In the genomic region with DNA sequence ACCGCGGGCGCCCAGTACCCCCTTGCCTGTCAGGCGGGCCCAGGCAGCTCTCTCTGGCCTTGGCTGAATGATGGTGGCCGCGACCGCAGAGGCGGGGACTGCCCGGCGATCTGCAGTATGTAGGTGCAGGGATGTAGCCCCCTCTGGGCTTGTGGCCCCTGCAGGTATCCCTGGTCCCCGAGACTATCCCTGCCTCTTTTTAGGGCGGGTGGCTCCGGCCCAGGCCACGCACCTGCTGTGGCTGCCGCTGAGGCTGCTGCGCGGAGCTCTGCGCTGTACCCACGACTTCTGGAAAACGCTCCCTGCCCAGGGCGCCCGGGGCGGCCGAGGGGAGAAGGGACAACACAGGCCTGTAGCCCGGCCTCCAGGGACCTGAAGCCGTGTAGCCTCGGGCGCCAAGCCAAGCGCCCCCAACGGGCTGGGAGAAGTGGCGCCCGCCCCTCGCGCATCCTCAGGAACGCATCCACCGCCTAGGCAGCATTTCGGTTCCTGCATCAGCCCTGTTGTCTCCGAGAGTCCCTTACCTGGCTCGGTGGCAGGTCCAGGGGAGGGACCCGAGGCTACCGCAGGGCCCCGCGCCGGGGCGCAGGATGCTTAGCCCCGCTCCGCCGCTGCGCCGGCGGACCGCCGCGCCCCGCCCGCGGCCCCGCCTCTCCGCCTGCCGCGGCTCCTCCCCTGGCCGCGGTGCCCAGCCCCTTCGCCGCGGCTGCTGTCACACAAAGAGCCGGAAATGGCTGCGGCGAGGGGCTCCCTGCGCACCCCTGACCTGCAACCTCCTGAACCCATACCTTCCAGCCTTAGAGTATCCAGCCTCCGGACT, we compare ENCODE assay signal across 8 mouse cellular contexts. TPM values are rescaled to one million over a fixed set of nuclear protein-coding genes. Genes with fewer than 3 reads are reported as not detected.
A peak's percentile ranks its signal among the peaks of the same experiment; 100 is the strongest.
DNase-seq lines count a peak whose midpoint lies in the region; ATAC-seq lines count a peak whose summit lies in the region.

No protein-coding gene starts in this region.

- ATAC-seq in frontal cortex, adult (ENCODE audit: low TSS enrichment) = peak; percentile 39
- peak; percentile 89 for ATAC-seq in forebrain, embryonic 16.5 days
- peak; percentile 88 for ATAC-seq in midbrain, embryonic 11.5 days (ENCODE audit: low FRiP score)

- H3K9ac ChIP-seq in forebrain, embryonic 16.5 days (replicated peaks; ENCODE audit: low read depth, low read length) = peak overlapping the region; percentile 96
- H3K9ac ChIP-seq in midbrain, embryonic 11.5 days (ENCODE audit: low read length) = peak overlapping the region; percentile 86

- peak overlapping the region; percentile 95 for H3K4me3 ChIP-seq in forebrain, embryonic 16.5 days (replicated peaks; ENCODE audit: low read length)
- H3K4me3 ChIP-seq in limb, embryonic 10.5 days = peak overlapping the region; percentile 85
- H3K4me3 ChIP-seq in midbrain, embryonic 11.5 days (ENCODE audit: low read depth, low read length) = peak overlapping the region; percentile 74

- under 1% methylated on average over 67 of the region's 71 CpGs for WGBS in forebrain, embryonic 16.5 days
- WGBS in limb, embryonic 10.5 days = under 1% methylated on average over 68 of the region's 71 CpGs
- under 1% methylated on average over 68 of the region's 71 CpGs for WGBS in midbrain, embryonic 11.5 days

- peaks cover 32% of the 10 kb centered on the region for H3K4me1 ChIP-seq in forebrain, embryonic 16.5 days (replicated peaks; ENCODE audit: control insufficient read depth, insufficient read depth, low read length)
- peaks cover 36% of the 10 kb centered on the region for H3K4me1 ChIP-seq in limb, embryonic 10.5 days
- peaks cover 19% of the 10 kb centered on the region for H3K4me1 ChIP-seq in midbrain, embryonic 11.5 days (ENCODE audit: control insufficient read depth, insufficient read depth, low read length)

- H3K9me3 ChIP-seq in forebrain, embryonic 16.5 days (ENCODE audit: control insufficient read depth, low read length) = no peaks in the 10 kb centered on the region
- no peaks in the 10 kb centered on the region for H3K9me3 ChIP-seq in limb, embryonic 10.5 days (replicated peaks)
- H3K9me3 ChIP-seq in midbrain, embryonic 11.5 days (ENCODE audit: control insufficient read depth, low read length) = no peaks in the 10 kb centered on the region

- no peaks in the 10 kb centered on the region for H3K36me3 ChIP-seq in forebrain, embryonic 16.5 days (ENCODE audit: control insufficient read depth, insufficient read depth)
- no peaks in the 10 kb centered on the region for H3K36me3 ChIP-seq in limb, embryonic 10.5 days
- H3K36me3 ChIP-seq in midbrain, embryonic 11.5 days (ENCODE audit: control insufficient read depth, insufficient read depth, low read length) = no peaks in the 10 kb centered on the region

- peak overlapping the region; percentile 93 for H3K4me2 ChIP-seq in forebrain, embryonic 16.5 days (ENCODE audit: low read length)
- H3K4me2 ChIP-seq in midbrain, embryonic 11.5 days = peak overlapping the region; percentile 95

- H3K27me3 ChIP-seq in forebrain, embryonic 16.5 days (replicated peaks; ENCODE audit: control insufficient read depth, insufficient read depth, low read length) = no peaks in the 10 kb centered on the region
- peaks cover 22% of the 10 kb centered on the region for H3K27me3 ChIP-seq in limb, embryonic 10.5 days (ENCODE audit: low read depth, poor library complexity, severe bottlenecking)
- H3K27me3 ChIP-seq in midbrain, embryonic 11.5 days (ENCODE audit: control insufficient read depth, insufficient read depth, low read length) = no peaks in the 10 kb centered on the region

- H3K27ac ChIP-seq in forebrain, embryonic 16.5 days (ENCODE audit: low read length) = peak overlapping the region; percentile 90
- peak overlapping the region; percentile 78 for H3K27ac ChIP-seq in limb, embryonic 10.5 days
- H3K27ac ChIP-seq in midbrain, embryonic 11.5 days (ENCODE audit: low read depth, low read length) = peak overlapping the region; percentile 54

- DNase-seq in frontal cortex, adult 2 months (ENCODE audit: extremely low spot score in 1 of 2, low spot score in 1 of 2) = no peak
- peak; percentile 66 to 83 for DNase-seq in cerebellum, adult 18-20 months
- DNase-seq in induced T-regulatory cell, adult 2 months (ENCODE audit: low read depth) = peak; percentile 90
- peak; percentile 74 for DNase-seq in limb, embryonic 10.5 days (ENCODE audit: low spot score)
- peak; percentile 97 for DNase-seq in midbrain, embryonic 11.5 days (ENCODE audit: low spot score, missing footprints)
- peak; percentile 48 to 50 for DNase-seq in spleen, postnatal 14 days (ENCODE audit: low spot score in 2 of 2)

RNA-seq across cellular contexts. Expression of a gene that starts 0.7 kb away (rescaled TPM):
- 211 and 223 TPM in 2 replicates for polyA plus RNA-seq in frontal cortex, adult 2 months (2012; rRNA removed)
- polyA plus RNA-seq in forebrain, embryonic 16.5 days (2015; fragmentation: Nextera tagmentation; extraction: Ambion mirVana) = 88.4 and 91.4 TPM in 2 replicates
- polyA plus RNA-seq in limb, embryonic 10.5 days (2016; fragmentation: Nextera tagmentation; extraction: Ambion mirVana) = 9.7 and 14.7 TPM in 2 replicates
- 34.0 and 40.4 TPM in 2 replicates for polyA plus RNA-seq in midbrain, embryonic 11.5 days (2014; fragmentation: Nextera tagmentation; extraction: Ambion mirVana)

Comparison
In these comparisons a context has a peak if more than half of its experiments do, and no peak if none do; other contexts are left out.
1. ATAC-seq: peak in every context shown above with its lines; median percentile 89 in forebrain, embryonic 16.5 days; 88 in midbrain, embryonic 11.5 days; 39 in frontal cortex, adult.
2. DNase-seq: peak in cerebellum, adult 18-20 months (2 of 2), induced T-regulatory cell, adult 2 months (single experiment), limb, embryonic 10.5 days (single experiment), midbrain, embryonic 11.5 days (single experiment) and spleen, postnatal 14 days (2 of 2); none in frontal cortex, adult 2 months (0 of 2).
3. Peak in every context shown above with its lines, with median percentiles within 50 percentile points of each other: H3K27ac ChIP-seq and H3K4me3 ChIP-seq.